Mouse (Mus musculus) common myeloid progenitor, adult 5-6 weeks (primary cell): ENCODE measurements around the gene Mettl7a1. TPM values are rescaled to one million over a fixed set of nuclear protein-coding genes. Genes with fewer than 3 reads are reported as not detected.
A peak's percentile ranks its signal among the peaks of the same experiment; 100 is the strongest.
"Not testable (repeated sequence)": the region's sequence is repeated elsewhere in the genome, so short reads cannot be mapped to it uniquely, and the experiment has no call there.

Source experiments
- ATAC-seq: replicated peaks from 2 replicates; pipeline ENCODE4 v1.8.0; 2016; ENCODE audit warnings: low read depth, mild to moderate bottlenecking, moderate TSS enrichment, inconsistent platforms; ENCODE audit not compliant: poor library complexity, severe bottlenecking
- total RNA-seq: library from RNA; stranded (forward); fragments of 200-1000, 187-1606 nt; gene quantifications from 2 replicates; pipeline ENCODE4 v1.2.3, GENCODE M21; 2017

The Mettl7a1 gene
- total RNA-seq, 1 experiment from 2014 or later = 68.5 TPM

DNA sequence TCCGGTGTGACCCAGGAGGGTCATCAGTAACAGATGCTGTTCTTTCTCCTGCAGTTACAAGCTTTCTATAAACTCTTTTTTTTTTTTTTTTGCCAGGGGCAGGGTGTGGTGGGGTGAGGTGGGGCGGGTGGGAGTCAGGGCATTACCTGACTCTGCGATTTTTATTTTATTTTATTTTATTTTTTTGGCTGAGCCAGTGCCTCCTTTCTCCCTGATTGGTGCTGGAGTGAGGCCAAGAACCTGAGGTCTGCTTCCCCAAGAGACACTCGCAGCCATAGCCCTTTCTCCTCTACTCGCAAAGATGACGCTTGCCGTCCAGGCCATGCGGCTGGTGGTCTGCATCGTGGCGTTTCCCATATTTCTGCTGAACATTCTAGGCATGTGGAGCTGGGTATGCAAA is 30.7 kb downstream of the Mettl7a1 start, which contains the start of gene Mettl7a3:
Gene Mettl7a3, plus strand, starts transcription at position 301 of the 400 bp plus-strand sequence.
- no peak for ATAC-seq

DNA sequence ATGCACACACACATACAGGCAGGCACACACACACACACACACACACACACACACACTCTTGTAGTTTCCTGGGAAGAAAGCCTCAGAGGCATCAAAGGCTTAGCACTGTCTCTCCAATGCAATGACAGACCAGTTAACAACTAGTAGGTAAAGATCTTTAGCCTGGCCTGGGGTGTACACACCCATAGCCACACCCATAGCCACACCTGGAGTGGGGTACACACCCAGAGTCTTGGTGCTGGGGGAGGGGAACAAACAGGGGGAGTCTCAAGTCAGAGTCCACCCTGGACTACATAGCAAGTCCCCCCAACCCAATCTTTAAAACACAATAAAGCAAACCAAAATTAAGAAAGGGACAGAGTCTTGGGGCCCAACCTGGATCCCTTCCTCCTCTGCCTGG is 33.4 kb downstream of the Mettl7a1 start:
- ATAC-seq = not testable (repeated sequence)

DNA sequence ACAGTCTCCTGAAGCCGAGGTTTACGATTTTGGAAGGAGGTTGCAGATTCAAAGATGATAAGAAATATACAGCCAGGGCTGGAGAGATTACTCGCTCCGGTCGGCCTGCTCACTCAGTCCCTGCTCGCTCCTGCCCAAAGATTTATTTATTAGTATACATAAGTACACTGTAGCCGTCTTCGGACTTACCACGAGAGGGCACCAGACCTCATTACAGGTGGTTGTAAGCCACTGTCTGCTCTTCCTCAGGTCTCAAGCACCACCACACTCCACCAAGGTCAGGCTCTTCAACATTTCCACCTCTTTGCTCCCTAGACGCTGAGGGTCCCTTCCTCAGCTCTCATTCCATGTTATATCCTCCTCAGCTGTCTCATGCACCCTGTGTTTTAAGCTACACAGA is 33.9 kb downstream of the Mettl7a1 start:
- ATAC-seq = peak; percentile 90

DNA sequence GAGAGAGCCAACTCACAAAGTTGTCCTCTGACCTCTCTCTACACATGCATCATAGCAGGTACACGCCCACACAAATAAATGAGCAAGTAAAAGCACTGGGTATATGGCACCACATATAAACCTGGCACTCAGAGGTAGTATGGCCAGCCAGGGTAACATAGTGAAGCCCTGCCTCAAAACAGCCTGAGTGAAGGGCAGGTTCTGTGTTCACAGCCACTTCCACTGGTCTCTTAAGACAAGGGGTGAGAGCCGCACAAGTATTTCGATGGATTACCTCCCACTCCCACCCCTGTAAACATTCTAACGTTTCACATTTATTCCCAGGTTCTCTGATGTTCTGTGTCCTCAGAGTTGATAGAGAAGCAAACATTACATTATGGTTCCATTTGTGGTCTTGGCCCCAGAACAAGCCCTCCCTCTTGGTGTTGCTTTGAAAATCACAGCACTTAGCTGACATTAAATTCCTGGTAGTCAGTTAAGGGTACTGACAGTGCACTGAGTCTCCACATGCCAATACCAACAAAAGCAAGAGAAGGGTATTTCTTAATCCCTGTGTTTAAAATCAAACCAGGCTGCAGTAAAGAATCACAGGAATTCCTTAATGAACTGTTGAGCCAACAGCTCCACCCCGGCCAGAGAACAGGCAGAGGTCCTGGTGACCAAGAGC is 37.5 kb downstream of the Mettl7a1 start:
- not testable (repeated sequence) for ATAC-seq

DNA sequence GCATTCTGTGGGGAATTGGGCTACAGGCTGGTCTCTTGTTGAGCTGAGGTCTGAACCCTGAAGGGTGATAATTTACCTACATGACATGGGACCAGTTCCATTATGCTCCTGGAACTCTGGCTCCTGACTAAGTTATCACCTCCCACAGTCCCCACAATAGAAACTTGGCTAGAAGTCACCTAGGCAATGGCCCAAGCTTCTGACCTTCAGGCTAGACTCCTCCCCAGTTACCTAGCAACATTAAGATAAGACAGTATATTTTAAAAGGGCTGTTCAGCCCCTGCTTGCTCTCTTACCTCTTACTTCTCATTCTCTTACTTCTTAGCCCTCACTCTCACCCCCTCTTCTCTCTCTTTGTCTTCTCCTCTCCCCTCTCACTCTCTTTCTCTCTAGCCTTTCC is 41.5 kb downstream of the Mettl7a1 start:
- no peak for ATAC-seq

DNA sequence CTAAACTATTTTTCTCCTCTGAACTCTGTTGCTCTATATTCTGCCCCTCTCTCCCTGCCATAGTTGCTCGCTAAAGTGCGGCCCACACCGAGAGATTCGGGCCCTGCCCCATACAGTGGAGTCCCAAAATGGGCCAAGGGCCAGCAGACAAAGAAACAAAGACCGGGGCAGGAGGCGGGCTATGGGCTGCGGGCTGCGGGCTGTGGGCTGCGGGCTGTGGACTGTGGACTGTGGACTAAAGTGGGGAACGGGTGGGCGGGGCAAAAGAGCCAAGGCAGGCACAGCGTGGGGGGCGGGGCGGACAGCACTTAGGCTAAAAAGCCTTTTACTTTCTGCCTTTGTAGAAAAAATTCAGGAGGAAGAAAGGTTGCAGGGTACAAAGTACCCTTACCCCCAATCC is 42.8 kb downstream of the Mettl7a1 start:
- ATAC-seq = no peak

DNA sequence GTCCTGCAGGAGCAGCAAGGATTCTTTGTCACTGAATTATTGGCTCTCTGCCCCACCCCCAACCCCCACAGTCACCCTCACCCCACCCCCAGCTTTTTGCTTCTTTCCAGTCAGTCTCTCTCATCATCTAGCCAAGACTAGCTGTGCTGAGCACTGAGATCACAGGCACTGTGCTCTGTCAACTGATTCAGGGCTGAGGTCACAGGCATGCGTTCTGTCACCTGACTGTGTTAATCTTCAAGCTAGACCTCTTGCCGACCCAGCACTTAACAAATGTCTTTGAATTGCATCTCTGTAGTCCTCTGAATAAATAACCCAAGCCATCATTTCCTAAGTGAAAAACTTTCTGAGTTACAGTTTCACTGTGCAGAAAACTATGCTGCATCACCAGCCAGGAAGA is 45.6 kb downstream of the Mettl7a1 start:
- no peak for ATAC-seq

DNA sequence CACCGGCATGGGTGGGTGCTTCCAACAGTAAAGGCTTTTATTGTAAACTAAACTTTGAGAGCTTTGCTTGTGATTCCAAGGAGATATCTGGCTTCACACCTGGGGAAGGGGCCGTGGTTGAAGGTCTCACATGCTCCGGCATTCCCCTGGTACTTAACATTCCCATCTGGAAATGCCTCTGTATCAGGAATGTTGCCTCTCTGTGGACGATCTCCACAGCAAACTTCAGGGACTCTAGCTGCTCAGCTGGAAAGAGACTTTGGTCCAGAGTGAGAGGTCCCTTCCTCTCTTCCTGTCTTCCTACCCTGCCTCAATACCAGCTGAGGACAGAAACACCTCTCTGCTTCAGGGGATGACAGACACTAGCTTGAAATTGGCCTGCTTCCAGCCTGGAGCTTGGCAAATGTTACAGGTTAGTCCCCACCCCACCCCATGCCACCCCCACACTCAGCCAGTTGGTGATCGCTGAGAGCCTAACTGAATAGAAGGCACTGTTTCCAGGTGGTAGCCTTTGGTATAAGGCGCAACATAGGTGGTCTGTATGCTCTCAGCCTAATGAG is 47.6 kb downstream of the Mettl7a1 start:
- ATAC-seq = no peak

DNA sequence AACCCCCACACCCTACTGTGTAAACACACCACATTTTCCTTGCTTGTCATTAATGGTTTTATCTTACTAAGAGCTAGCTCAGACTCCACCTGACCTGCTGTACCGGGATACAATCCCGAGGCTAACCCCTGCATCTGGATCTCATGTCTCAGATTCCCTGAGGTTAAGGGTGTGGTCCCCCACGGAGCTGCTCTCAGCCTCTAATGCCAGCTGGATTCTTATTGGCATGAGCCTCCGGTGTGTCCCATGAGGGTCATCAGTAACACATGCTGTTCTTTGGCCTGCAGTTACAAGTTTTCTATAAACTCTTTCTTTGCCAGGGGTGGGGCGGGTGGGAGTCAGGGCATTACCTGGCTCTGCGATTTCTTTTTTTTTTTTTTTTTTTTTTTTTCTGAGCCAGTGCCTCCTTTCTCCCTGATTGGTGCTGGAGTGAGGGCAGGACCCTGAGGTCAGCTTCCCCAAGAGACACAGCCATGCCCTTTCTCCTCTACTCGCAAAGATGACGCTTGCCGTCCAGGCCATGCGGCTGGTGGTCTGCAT is 48.8 kb downstream of the Mettl7a1 start, which contains the start of the genes Methig1 and Mettl7a2:
Gene Methig1, plus strand, starts transcription at position 439 of the 540 bp plus-strand sequence.
Gene Mettl7a2, plus strand, starts transcription at position 490 of the 540 bp plus-strand sequence.
- ATAC-seq = no peak

DNA sequence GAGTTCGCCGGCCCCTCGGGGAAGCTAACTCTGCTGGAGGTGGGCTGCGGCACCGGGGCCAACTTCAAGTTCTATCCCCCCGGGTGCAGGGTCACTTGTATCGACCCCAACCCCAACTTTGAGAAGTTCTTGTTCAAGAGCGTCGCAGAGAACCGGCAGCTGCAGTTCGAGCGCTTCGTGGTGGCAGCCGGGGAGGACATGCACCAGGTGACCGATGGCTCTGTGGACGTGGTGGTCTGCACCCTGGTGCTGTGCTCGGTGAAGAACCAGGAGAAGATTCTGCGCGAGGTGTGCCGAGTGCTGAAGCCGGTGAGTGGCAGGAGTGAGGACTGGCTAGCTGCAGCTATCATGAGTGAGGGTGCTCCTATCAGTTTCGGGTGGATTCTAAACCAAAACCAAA is 49.5 kb downstream of the Mettl7a1 start:
- not testable (repeated sequence) for ATAC-seq

DNA sequence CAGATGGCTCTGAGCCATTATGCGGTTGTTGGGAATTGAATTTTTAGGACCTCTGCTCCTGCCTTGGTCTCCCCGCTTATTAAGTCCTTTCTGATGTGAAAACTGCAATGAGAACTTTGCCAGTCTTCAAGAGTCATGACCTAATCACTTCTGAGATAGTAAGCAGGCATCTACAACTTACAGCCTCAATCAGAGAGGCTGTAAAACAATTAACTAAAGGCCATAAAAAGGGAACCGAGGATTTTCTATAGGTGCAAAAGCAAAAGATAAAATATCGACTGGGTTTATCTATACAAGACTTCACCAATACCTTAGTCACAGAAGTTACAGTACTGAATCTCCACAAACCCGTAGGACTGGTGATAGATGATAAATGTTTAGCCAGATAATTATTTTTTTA is 51.9 kb downstream of the Mettl7a1 start:
- no peak for ATAC-seq

DNA sequence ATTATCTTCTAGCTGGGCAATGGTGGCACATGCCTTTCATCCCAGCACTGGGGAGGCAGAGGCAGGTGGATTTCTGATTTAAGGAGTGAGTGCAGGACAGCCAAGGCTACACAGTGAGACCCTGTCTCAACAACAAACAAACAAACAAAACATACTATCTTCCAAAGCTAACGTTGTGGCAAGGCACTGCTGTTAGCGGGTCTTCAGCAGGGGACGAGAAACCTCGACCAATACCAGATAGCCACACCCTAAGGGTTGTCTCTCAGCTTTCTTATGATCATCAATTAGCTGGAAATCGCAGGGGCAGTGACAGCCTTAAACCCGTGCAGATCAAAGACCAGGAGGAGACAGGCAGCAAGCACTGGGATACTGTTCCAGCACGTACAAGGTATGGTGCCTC is 60.3 kb downstream of the Mettl7a1 start, which contains the start of gene Higd1c:
Gene Higd1c, plus strand, starts transcription at position 301 of the 400 bp plus-strand sequence.
- ATAC-seq = no peak

DNA sequence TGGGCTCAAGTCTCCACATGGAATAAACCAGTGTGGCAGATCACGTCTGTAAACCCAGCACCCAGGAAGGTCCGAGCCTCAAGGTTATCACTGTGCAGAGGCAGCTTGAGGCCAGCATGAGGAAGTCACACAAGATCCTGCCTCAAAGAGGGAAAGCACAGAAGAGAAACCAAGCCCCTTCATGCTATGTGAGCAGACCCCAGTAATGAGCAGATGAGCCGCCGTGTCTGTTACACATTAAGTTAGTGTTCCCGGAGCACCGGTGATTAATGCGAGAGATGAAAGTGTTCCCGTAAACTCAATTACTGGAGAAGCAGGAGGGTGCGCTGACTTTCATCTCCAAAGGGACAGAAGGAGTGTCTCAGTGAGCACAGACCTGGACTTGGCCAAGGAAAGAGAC is 62.0 kb downstream of the Mettl7a1 start:
- ATAC-seq = not testable (repeated sequence)

DNA sequence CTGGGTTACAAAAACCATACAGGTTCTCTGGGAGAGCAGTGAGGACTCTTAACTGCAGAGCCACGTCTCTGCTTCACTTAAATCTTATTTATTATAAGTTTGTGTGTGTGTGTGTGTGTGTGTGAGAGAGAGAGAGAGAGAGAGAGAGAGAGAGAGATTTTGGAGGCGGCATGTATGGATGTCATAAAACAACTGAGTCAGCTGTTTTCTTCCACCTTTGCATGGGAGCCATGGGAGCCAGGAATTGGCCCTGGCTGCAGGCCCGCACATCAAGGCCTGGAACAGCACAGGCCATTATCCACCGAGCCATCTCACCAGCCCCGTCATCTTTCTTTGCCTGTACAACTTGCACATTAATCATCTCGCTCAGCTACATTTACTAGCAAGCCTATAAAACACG is 63.2 kb downstream of the Mettl7a1 start:
- no peak for ATAC-seq

DNA sequence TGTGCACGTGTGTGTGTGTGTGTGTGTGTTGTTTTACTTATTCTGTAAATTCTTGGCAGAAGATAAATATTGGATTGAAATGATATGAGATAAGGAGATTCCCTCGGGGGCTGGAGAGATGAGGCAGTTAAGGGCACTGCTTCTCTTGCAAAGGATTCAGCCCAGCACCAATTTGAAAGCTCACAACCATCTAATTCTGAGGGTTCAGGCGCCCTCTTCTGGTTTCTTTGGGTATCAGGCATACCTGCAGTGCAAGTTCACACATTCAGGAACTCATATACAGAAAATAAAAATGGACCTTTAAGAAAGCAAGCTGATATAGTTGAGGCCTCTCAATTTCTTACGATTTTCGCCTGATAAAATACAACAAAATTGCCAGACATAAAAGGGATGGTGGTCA is 71.1 kb downstream of the Mettl7a1 start:
- ATAC-seq = peak; percentile 43; the same call in 1 of the 2 replicates

DNA sequence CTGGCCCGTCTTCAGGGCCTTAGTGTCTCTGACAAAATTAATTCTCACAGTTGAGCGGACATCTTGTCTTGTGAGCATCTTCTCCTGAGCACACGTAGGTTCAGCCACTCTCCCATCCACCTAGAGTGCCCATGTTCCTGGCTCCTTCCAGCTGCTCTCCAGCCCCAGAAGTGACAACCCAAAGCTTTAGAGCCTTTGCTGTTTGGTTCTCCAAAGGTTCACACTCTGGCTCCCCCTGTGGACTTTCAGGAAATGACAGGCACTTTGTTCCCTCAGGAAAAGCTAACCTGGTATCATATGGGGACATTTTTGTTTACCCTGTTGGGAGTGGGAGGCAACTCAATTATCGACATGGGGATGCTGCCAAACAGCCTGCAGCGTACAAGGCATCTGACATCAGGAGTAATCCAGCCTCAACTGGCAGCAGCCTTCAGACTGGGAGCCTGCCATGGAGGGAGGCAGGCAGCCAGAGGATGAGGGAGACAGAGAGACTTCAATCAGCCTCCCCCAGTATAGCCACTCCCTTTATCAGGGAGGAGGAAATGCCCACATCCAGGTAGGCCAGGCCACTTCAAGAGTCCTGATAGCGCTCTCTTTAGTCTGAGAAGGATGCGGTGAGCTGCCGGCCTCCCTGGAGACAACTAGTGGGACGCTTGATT is 74.0 kb downstream of the Mettl7a1 start:
- ATAC-seq = peak; percentile 84

Other genes starting within 250 kb of the Mettl7a1 start
- 77.0 and 94.4 TPM in 2 replicates for gene Atf1, start 76.3 kb upstream of the Mettl7a1 start, total RNA-seq
- gene Tmprss12, start 23.3 kb upstream of the Mettl7a1 start, total RNA-seq = not detected in 2 replicates
- not detected in 2 replicates for gene Mettl7a3, start 30.8 kb downstream of the Mettl7a1 start, total RNA-seq
- gene Methig1, start 49.0 kb downstream of the Mettl7a1 start, total RNA-seq = not detected in 2 replicates
- not detected in 2 replicates for gene Mettl7a2, start 49.1 kb downstream of the Mettl7a1 start, total RNA-seq
- not detected in 2 replicates for gene Higd1c, start 60.4 kb downstream of the Mettl7a1 start, total RNA-seq
- not detected in 2 replicates for gene Gm5475, start 118.0 kb downstream of the Mettl7a1 start, total RNA-seq
- gene Slc11a2, start 120.9 kb downstream of the Mettl7a1 start, total RNA-seq = 19.7 and 30.4 TPM in 2 replicates
- gene Letmd1, start 164.9 kb downstream of the Mettl7a1 start, total RNA-seq = 20.1 and 30.2 TPM in 2 replicates
- 2.6 and 4.0 TPM in 2 replicates for gene Csrnp2, start 191.3 kb downstream of the Mettl7a1 start, total RNA-seq
- gene Tfcp2, start 247.9 kb downstream of the Mettl7a1 start, total RNA-seq = 10.1 and 16.9 TPM in 2 replicates